Mouse (Mus musculus) lung, postnatal 0 days (tissue): ENCODE results near the gene Coa4.

Experiments
- CTCF ChIP-seq: IDR thresholded peaks from 2 replicates; pipeline ENCODE4 v1.5.1; 2016; ENCODE audit warnings: antibody characterized with exemption, mild to moderate bottlenecking
- EP300 ChIP-seq: IDR thresholded peaks from 2 replicates; pipeline ENCODE4 v1.6.1; 2016; ENCODE audit warnings: antibody characterized with exemption, mild to moderate bottlenecking, control low read depth

DNA sequence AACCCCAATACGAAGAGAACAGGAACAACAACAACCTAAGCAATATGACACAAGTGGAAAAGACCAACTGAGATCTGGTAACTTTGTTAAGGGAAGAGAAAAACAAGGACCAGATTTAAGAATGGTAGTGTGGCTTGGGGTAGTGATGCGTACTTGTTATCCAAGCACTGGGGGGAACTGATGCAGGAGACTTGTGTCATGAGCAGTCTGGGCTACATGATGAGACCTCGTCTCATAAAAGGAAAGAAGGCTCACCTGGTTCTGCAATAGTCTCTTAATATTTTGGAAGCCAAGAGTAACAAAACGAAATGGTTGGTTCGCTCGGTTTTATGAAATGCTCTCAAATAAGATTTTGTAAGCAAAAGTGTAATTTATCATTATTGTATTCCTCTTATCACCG lies 45.4 kb downstream of the Coa4 start:
- no peak for TF ChIP-seq EP300
- no peak for TF ChIP-seq CTCF
